Mouse (Mus musculus): Measurements from ENCODE around the gene Washc4. TPM values are rescaled to one million over a fixed set of nuclear protein-coding genes. Genes with fewer than 3 reads are reported as not detected.

The Washc4 gene
- polyA plus RNA-seq, 1 experiment from 2014 or later: 39.5 TPM

Other genes starting within 250 kb of the Washc4 start
- 0.89 and 1.6 TPM in 2 replicates for gene Slc41a2, start 205.9 kb upstream of the Washc4 start, polyA plus RNA-seq (2014; fragmentation: Nextera tagmentation; extraction: Ambion mirVana)
- 0.66 and 0.79 TPM in 2 replicates for gene D10Wsu102e, start 183.5 kb upstream of the Washc4 start, polyA plus RNA-seq (2014; fragmentation: Nextera tagmentation; extraction: Ambion mirVana)
- 1.8 and 2.2 TPM in 2 replicates for gene Aldh1l2, start 9.6 kb upstream of the Washc4 start, polyA plus RNA-seq (2014; fragmentation: Nextera tagmentation; extraction: Ambion mirVana)
- 37.7 and 44.4 TPM in 2 replicates for gene Appl2, start 105.0 kb downstream of the Washc4 start, polyA plus RNA-seq (2014; fragmentation: Nextera tagmentation; extraction: Ambion mirVana)
- gene 1500009L16Rik, start 179.1 kb downstream of the Washc4 start, polyA plus RNA-seq (2014; fragmentation: Nextera tagmentation; extraction: Ambion mirVana): 24.6 and 25.5 TPM in 2 replicates

Data from intestine, embryonic 14.5 days (tissue).